Mouse (Mus musculus) heart, postnatal 25 days (tissue): ENCODE measurements around the gene Tbc1d4. TPM values are rescaled to one million over a fixed set of nuclear protein-coding genes. Genes with fewer than 3 reads are reported as not detected.

ENCODE experiments used
- DNase-seq: peaks from one replicate; pipeline ENCODE4 v3.0.0; 2022; ENCODE audit warnings: low spot score
- intact Hi-C: fragments of 180-260 bp; cut with DNase I; formaldehyde crosslinking; loops from one replicate; pipeline ENCODE4 v1.15.1; 2025
- total RNA-seq, 2 experiments: library from RNA; stranded (reverse); gene quantifications; 2 replicates each; pipeline ENCODE4 v1.2.3; 2021

Tbc1d4 gene
- total RNA-seq, 2 experiments from 2014 or later: 58.2 to 70.1 TPM

GRCm38 (mm10) chr14:101541141-101541540 lies 67.8 kb downstream of the Tbc1d4 start:
- intact Hi-C loops: no loop called here
- DNase-seq: no peak

GRCm38 (mm10) chr14:101540466-101540865 lies 68.5 kb downstream of the Tbc1d4 start:
- no peak for DNase-seq
- intact Hi-C loops: no loop called here

GRCm38 (mm10) chr14:101537906-101538305 lies 71.1 kb downstream of the Tbc1d4 start:
- intact Hi-C loops: no loop called here
- no peak for DNase-seq

- DNase-seq: no peak
- intact Hi-C loops: no loop called here
These were observed 71.6 kb downstream of the Tbc1d4 start for GRCm38 (mm10) chr14:101537413-101537812.

GRCm38 (mm10) chr14:101532090-101532695 lies 76.8 kb downstream of the Tbc1d4 start:
- intact Hi-C loops: loop anchor here (5.0 kb wide), 1 partner anchor 35 kb away; no protein-coding TSS in a partner anchor
- no peak for DNase-seq

GRCm38 (mm10) chr14:101530455-101530854 lies 78.5 kb downstream of the Tbc1d4 start:
- intact Hi-C loops: loop anchor here (5.0 kb wide), 1 partner anchor 37 kb away; no protein-coding TSS in a partner anchor

GRCm38 (mm10) chr14:101529194-101529593 lies 79.8 kb downstream of the Tbc1d4 start:
- intact Hi-C loops: no loop called here
- no peak for DNase-seq

More at GRCm38 (mm10) chr14:101530455-101530854, 78.5 kb downstream of the Tbc1d4 start:
- no peak for DNase-seq

GRCm38 (mm10) chr14:101527420-101527996 lies 81.5 kb downstream of the Tbc1d4 start:
- intact Hi-C loops: no loop called here
- DNase-seq: no peak

GRCm38 (mm10) chr14:101526478-101526877 lies 82.5 kb downstream of the Tbc1d4 start:
- intact Hi-C loops: no loop called here
- DNase-seq: no peak

- intact Hi-C loops: no loop called here
- no peak for DNase-seq
These were observed 89.0 kb downstream of the Tbc1d4 start for GRCm38 (mm10) chr14:101519964-101520363.

- intact Hi-C loops: no loop called here
- no peak for DNase-seq
These were observed 90.7 kb downstream of the Tbc1d4 start for GRCm38 (mm10) chr14:101518259-101518658.

GRCm38 (mm10) chr14:101517801-101518200 lies 91.2 kb downstream of the Tbc1d4 start:
- no peak for DNase-seq
- intact Hi-C loops: loop anchor here (1.0 to 2.0 kb wide), 2 partner anchors 92 to 135 kb away; partner anchors contain the start of genes Tbc1d4 and Uchl3

GRCm38 (mm10) chr14:101517341-101517740 lies 91.7 kb downstream of the Tbc1d4 start:
- no peak for DNase-seq
- intact Hi-C loops: loop anchor here (1.0 to 2.0 kb wide), 2 partner anchors 92 to 135 kb away; partner anchors contain the start of genes Tbc1d4 and Uchl3

- no peak for DNase-seq
- intact Hi-C loops: loop anchor here (1.0 to 2.0 kb wide), 2 partner anchors 92 to 136 kb away; partner anchors contain the start of genes Tbc1d4 and Uchl3
These were observed 92.1 kb downstream of the Tbc1d4 start for GRCm38 (mm10) chr14:101516864-101517263.

GRCm38 (mm10) chr14:101516031-101516430 lies 93.0 kb downstream of the Tbc1d4 start:
- no peak for DNase-seq
- intact Hi-C loops: loop anchor here (2.0 kb wide), 1 partner anchor 137 kb away; the partner anchor contains the start of gene Uchl3

GRCm38 (mm10) chr14:101515271-101515670 lies 93.7 kb downstream of the Tbc1d4 start:
- intact Hi-C loops: no loop called here

GRCm38 (mm10) chr14:101514557-101514971 lies 94.4 kb downstream of the Tbc1d4 start:
- DNase-seq: no peak
- intact Hi-C loops: no loop called here

More at GRCm38 (mm10) chr14:101515271-101515670, 93.7 kb downstream of the Tbc1d4 start:
- DNase-seq: no peak

GRCm38 (mm10) chr14:101513163-101513562 lies 95.8 kb downstream of the Tbc1d4 start:
- intact Hi-C loops: no loop called here
- no peak for DNase-seq

GRCm38 (mm10) chr14:101511410-101511809 lies 97.6 kb downstream of the Tbc1d4 start:
- intact Hi-C loops: no loop called here
- DNase-seq: no peak

- DNase-seq: no peak
- intact Hi-C loops: no loop called here
These were observed 98.3 kb downstream of the Tbc1d4 start for GRCm38 (mm10) chr14:101510540-101511313.
